Mouse (Mus musculus): Measurements from ENCODE around the gene Ctsw.
"Not testable (repeated sequence)": the region's sequence is repeated elsewhere in the genome, so short reads cannot be mapped to it uniquely, and the experiment has no call there.

DNA sequence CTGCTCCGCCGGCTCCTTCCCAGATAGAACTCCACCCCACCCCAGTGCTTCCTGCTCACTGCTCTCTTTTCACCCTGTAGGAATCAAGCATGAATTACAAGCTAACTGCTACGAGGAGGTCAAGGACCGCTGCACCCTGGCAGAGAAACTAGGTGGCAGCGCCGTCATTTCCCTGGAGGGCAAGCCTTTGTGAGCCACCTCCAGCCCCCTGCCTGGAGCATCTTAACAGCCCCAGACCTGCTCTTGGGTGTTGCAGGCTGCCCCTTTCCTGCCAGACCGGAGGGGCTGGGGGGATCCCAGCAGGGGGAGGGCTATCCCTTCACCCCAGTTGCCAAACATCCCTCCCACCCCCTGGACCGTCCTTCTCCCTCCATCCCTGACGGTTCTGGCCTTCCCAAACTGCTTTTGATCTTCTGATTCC, 25.0 kb upstream of the Ctsw start:
- not testable (repeated sequence) for TF ChIP-seq CTCF (IDR thresholded peaks at IDR 0.05; ENCODE audit: low read depth, low read length); POLR2A (IDR thresholded peaks at IDR 0.05; ENCODE audit: insufficient read depth, low read length); EP300 (IDR thresholded peaks at IDR 0.05; ENCODE audit: insufficient read depth, low read depth, low read length)

Measured in ES-Bruce4 (cell line).